Mouse (Mus musculus): ENCODE measurements around the gene Commd7.

- TF ChIP-seq CTCF (IDR thresholded peaks at IDR 0.05; ENCODE audit: borderline replicate concordance, control insufficient read depth, extremely low read depth, insufficient read depth, low read length, poor library complexity): no peak
- no peak for TF ChIP-seq POLR2A (IDR thresholded peaks at IDR 0.05; ENCODE audit: control insufficient read depth, extremely low read depth, insufficient read depth, low read length, poor library complexity)
These were observed 37.6 kb downstream of the Commd7 start for GRCm38 (mm10) chr2:153594998-153595397.
